Mouse (Mus musculus): ENCODE results near the gene Slc8b1.

The Slc8b1 gene

GRCm38 (mm10) chr5:120565171-120565905 lies 54.4 kb downstream of the Slc8b1 start:
- in situ Hi-C loops (cut with MboI; ENCODE audit: low sequenced_read_pairs), result no loop called here

DNA sequence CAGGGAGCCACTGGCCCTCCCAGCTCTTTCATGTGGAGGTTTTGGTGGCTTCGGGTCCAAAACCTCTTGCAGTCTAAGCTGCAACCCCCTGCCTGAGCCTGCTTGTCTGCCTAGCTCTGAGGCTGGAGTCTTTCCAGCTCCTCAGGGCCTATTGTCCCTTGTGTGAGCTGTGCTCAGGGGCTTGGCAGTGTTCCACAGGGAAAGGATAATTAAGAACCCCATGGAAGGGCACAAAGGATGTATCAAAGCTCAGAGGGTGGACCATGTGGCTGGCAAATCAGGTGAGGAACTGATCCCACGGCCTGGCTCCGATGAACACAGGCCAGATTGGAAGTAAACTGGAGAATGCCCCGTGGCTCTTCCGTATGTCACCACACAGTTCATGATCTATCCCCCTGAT lies 55.1 kb downstream of the Slc8b1 start:
- in situ Hi-C loops (cut with MboI; ENCODE audit: low sequenced_read_pairs), result no loop called here

GRCm38 (mm10) chr5:120566681-120567252 lies 55.8 kb downstream of the Slc8b1 start:
- in situ Hi-C loops (cut with MboI; ENCODE audit: low sequenced_read_pairs), result no loop called here

DNA sequence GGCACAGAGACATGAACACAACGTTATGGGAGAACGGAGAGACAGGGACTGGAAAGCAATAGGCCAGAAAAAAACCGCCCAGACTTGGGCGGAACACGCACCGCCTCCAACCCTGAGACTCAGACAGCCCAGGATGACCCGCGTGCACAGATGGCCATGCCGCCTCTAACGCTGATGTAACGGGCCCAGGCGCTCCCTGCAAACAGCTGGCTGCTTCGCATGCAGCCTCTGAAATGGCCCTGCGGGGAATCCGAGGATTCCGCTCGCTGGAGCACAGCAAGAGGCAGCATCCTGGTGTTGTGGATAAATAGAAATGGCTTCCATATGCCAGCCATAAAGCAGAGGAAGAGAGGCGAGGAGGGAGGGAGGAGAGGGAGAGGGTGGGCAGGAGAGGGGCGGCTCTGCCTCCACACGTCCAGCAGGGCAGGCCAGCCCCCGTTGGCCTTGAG lies 56.3 kb downstream of the Slc8b1 start:
- in situ Hi-C loops (cut with MboI; ENCODE audit: low sequenced_read_pairs), result no loop called here

DNA sequence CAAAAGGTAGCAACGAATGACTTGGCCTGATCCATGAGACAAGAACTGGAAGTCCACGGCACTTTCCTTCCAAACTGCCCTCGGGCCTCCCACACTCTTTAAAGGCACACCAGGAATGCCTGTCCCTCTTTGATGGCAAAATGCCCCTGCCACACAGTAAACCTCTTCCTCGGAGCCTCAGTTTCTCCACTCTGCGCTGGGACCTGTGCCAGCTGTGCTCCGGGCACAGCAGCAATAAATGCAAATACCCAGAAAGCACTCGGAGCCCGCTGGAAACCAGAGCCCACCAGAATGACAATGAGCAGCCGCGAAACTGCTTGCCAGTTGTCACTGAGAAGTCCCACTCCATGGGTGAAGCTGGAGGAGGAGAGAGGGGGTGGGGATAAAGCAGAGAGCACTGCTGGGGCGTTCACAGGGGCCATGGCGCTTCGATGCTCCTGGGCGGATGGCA lies 56.8 kb downstream of the Slc8b1 start:
- in situ Hi-C loops (cut with MboI; ENCODE audit: low sequenced_read_pairs), result no loop called here

GRCm38 (mm10) chr5:120568336-120568768 lies 57.4 kb downstream of the Slc8b1 start:
- in situ Hi-C loops (cut with MboI; ENCODE audit: low sequenced_read_pairs), result no loop called here

- in situ Hi-C loops (cut with MboI; ENCODE audit: low sequenced_read_pairs), result no loop called here
Observed at GRCm38 (mm10) chr5:120568964-120569363, 58.0 kb downstream of the Slc8b1 start.

GRCm38 (mm10) chr5:120569791-120570190 lies 58.8 kb downstream of the Slc8b1 start:
- in situ Hi-C loops (cut with MboI; ENCODE audit: low sequenced_read_pairs), result no loop called here

DNA sequence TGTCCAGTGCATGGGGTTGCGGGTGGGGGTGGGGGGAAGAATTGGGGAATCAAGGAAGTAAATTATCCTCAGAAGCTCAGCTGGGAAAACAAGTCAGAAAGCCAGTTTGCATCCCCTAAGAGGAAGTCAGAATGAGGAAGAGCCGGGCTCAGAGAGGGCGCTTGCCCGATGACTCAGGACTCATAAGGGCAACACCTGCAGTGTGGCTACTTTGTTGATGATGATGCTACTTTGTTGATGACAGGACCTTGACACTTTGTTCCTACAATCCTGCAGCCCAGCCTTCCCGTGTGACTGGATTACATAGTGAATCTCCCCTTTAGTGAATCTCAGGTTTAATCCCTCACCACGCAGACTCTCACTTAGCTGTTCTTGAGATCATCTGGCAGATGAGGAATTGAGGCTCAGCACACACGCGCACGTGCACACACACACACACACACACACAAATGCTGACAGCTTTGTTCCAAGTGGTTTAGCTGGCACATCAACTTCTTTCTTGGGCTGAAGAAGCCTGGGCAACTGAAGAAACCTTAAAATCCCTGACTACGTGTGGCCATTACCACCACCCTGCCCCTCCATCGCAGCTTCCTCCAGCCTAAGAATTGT lies 59.4 kb downstream of the Slc8b1 start:
- in situ Hi-C loops (cut with MboI; ENCODE audit: low sequenced_read_pairs), result no loop called here

DNA sequence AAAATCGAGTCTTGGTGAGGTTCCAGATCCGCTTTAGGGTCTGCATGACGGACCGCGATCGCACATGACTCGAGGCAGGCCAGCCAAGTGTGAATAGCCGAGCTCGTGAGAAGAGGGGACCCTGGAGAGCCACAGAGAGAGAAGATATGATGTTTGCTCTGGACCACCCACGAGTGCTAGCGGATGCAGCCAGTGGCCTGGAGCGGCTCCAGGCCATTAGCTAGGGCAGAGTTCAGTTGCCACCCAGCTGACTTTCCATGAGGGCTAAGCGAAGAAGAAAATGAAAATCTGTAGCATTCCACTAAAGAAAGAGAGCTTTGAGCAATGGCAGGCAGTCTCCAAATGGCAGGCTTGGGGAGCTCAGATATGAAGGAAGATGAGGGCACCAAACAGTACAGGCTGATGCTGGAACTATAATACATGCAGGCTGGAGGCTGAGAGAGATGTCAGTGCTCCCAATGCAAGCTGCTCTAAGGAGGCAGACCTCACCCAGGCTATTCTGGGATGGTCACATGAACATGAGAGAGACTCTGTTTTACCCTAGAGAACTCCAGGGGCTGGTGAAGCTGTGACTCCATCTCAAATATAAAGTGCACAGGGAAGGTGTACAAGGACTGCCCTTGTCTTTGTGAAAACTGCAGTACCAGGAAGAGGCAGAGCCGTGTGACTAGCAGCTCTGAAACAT lies 60.2 kb downstream of the Slc8b1 start:
- in situ Hi-C loops (cut with MboI; ENCODE audit: low sequenced_read_pairs), result no loop called here

DNA sequence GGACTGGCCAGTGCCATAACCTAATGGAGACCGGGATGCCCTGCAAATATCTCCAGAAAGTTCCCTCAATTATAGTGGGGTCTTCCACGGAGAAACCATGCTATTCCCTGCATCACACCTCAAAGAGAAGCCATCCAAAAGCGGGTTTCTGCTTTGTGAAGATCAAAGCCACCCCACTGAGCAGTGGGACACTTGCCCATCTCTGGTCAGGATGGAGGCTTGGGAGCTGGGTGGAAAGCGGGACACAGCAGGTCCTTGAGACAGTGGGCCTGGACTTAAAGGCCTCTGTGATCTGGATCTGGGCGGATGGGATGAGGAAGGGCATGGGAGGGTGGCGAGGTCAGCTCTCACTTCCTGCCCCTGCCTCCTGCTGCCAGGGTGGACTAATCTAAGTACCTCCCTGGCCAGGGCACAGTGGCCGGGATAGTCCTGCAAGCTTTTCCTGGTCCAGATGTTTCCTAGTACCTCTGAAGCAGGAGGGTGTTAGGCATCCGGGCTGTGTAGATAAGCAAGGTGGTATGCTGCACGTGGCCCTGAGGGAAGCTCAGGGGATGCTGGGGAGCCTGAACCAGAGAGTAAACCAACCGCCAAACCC lies 63.6 kb downstream of the Slc8b1 start:
- in situ Hi-C loops (cut with MboI; ENCODE audit: low sequenced_read_pairs), result no loop called here

DNA sequence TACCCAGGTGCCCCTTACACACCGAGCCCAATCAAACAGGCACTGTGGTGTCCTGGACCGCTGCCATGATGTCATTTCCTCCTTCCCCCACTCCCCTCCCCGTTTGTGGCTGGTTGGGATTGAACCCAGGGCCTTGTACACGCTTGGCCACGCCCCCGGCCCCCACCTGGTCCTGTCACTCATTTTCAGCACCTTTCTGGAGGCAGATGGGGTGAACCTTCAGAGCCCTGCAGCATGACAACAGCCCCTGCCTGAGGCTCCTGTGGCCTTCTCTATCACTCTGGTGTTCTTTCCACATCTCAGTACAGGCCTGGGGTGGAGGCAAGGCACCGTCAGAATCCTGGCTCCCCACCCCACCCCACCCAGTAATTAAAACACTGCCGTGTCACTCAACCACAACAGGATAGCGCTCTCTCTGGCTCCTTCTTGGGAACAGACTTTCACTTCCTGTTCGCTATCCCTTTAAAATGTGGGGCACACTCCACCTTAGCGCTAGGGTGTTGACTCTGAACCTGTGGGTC lies 65.9 kb downstream of the Slc8b1 start:
- in situ Hi-C loops (cut with MboI; ENCODE audit: low sequenced_read_pairs), result no loop called here

GRCm38 (mm10) chr5:120577935-120578441 lies 67.0 kb downstream of the Slc8b1 start:
- in situ Hi-C loops (cut with MboI; ENCODE audit: low sequenced_read_pairs), result no loop called here

DNA sequence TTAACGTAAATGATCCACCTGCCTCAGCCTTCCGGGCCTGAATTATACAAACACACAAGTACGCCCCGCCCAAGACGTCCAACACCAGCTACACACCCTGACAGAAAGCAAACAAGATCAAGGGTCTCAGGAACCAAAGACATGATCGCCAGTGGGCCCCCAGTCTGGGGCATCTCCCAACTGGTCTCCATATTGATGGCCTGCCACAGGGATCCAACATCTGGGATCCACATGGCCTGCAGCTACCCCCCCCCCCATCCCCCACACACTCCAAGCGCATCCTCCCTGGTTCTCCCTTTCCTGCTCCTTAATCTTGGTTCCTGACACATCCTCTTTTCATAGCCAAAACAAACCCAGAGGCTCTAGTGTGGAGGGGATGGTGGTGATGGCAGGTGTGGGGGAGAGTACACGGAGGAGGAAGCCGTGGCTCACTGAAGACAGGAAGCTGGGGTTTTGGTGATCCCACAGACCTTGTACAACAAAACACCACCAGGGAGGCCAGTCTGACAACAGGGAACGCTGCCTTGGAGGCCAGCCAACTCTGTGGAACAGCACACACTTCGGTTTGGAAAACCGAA lies 67.6 kb downstream of the Slc8b1 start:
- in situ Hi-C loops (cut with MboI; ENCODE audit: low sequenced_read_pairs), result no loop called here

DNA sequence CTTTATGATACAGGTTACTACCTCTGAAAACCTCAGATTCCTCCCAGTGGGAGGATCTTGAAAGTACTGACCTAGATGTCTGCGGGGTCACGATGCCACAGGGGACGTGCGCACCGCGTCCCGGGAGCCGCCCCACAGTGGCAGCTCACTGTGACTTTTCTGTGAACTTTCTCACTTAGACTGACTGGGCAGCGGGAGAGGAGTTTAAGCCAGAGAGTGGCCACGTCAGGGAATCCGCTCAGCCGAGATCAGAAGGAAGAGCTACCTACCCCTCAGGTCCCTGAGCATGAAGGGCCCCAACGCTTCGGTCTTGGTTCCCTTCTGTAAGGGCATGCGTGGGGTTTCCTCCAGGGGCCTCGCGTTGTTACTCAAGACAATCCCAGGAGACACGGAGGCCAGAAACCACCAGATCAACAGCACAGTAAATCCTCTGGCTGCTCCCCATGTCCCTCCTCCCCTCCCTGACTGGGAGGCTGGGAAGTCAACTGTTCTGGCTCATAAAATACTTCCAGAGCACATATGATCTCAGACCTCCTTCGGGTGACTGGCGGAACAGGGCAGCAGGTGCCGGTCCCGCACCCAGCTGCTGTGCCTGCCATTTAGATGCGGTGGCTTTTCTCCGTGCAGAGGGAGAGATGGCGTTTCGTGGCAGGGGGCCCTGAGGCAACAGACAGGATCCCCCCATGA lies 68.4 kb downstream of the Slc8b1 start:
- in situ Hi-C loops (cut with MboI; ENCODE audit: low sequenced_read_pairs), result no loop called here

DNA sequence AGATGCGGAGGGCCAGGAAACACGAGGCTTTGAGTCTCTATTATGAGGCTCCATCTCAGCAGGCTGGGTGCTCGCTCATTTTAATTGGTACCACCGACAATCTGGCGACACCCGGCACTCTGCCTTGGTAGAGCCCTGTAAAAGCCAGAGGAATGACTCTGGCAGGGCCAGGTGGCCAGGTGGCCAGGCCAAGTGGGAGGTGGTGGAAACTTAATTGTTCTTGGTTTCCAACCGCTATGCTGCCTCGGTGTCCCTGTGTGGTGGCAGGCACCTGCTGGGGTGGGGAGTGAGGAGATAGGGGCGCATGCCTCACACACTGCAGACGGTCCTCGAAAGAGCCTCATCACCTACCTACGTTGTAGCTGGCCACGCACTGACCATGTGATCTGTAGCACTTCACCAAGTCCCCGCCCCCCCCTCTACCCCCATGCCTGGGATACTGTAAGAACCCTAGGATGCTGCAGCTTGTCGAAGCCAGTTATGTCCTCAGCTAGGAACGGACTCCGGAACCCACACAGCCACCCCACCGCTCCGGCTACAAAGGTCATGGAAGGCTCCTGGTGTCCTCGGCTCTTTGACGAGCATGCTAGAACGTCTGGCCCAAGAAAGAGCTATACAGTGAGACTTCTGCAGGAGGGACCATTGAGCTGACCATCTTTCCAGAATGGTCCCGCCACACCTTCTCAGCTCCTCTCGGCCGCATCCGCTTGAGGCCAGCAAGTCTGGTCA lies 69.1 kb downstream of the Slc8b1 start:
- in situ Hi-C loops (cut with MboI; ENCODE audit: low sequenced_read_pairs), result loop anchor here (10.0 kb wide), 1 partner anchor 55 kb away; no protein-coding TSS in a partner anchor

- in situ Hi-C loops (cut with MboI; ENCODE audit: low sequenced_read_pairs), result loop anchor here (10.0 kb wide), 1 partner anchor 57 kb away; no protein-coding TSS in a partner anchor
Observed at GRCm38 (mm10) chr5:120582002-120582401, 71.0 kb downstream of the Slc8b1 start.

GRCm38 (mm10) chr5:120583511-120583910 lies 72.5 kb downstream of the Slc8b1 start:
- in situ Hi-C loops (cut with MboI; ENCODE audit: low sequenced_read_pairs), result loop anchor here (10.0 kb wide), 1 partner anchor 59 kb away; no protein-coding TSS in a partner anchor

Measured in CH12F3 (cell line).